Mouse (Mus musculus): ENCODE results near the gene Astn2.

DNA sequence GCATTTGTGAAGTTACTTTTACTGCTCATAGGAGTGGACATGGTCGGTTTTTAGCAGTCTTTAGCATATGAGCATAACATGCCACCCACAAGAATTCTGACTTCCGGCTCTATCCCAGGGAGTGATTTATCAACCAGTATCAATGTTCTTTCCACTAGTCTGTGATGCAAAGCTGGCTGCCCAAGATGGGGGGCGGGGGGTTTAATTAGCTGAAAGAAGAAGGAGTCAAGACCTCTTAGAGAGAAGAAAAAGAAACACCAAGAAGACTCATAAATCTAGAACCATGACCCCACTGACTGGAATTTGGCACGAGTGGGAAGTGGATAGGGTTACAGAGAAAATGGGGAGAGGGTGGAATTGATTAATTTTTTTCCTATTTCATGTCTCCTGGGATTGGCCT lies 374.5 kb downstream of the Astn2 start:
- TF ChIP-seq CTCF (conservative IDR thresholded peaks at IDR 0.05; ENCODE audit: low read length) = no peak
- no peak for TF ChIP-seq NANOG (IDR thresholded peaks at IDR 0.05; ENCODE audit: borderline replicate concordance, low read length)
- TF ChIP-seq POU5F1 (IDR thresholded peaks at IDR 0.05; ENCODE audit: borderline replicate concordance, low read length) = no peak

Measured in E14TG2a.4 (cell line).